Mouse (Mus musculus) cerebellum, postnatal 4 days (tissue): ENCODE data around the gene Wfikkn1.
"Not testable (repeated sequence)": the region's sequence is repeated elsewhere in the genome, so short reads cannot be mapped to it uniquely, and the experiment has no call there.

ENCODE experiments used
- DNase-seq, 2 experiments: peaks; one replicate each; pipeline ENCODE4 v3.0.0; 2022; ENCODE audit warnings: low spot score in 2 of 2, mixed read lengths in 1 of 2

Gene Wfikkn1

DNA sequence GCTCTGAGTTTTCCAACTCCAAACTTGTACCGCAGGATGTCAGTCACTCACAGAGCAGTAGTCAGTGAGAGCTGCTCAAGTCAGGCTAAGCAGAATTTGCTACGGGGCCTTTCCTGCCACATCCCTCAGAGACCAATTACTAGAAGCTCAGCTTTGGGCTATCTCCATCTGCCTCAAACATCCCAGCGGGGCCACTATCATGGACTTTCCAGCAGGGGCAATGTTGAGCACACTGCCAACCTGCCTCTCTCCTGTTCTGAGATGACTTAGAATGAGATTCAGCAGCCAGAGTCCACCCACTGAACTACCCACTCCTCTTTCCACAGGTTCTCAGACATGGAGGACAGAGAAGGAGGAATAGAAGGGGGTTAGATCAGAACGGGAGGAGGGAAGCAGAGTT is 5.0 kb upstream of the Wfikkn1 start:
- DNase-seq = no peak

DNA sequence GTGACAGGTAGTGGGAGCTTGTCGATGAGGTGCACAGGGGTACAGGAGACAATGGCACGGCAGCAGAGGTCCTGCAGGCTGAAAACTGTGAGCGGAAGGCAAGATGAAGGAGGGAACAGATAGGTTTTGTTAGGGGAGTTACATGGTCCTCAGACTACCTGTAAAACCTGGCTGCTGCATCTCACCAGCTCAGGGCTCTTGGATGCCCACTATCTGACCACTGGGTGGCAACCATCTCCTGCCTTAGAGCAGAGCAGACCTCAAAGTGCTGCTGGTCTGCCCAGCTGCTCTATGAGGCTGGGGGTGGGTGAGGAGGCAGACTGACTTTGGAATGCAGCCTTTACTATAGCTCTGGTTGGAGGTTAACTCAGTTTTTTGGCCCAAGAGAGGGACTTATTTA is 3.2 kb upstream of the Wfikkn1 start:
- no peak for DNase-seq

DNA sequence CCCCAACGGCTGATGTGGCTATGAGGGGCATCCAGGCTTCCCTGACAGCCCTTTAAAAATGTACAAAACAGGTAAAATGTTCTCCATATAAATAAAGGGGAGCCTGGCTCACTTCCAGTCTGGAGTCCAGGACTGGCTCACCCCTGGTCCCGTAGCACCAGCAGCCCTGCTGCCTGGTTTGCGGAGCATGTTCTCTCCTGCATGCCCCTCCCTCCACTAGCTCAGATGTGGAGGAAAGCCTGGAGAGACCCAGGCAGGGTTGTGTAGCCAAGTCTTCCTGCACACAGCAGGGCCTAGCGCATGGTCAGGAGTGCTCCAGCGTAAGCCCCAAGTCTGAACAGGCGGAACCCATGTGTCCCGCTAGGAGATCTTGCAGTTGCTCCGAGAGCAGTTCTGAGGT is 2.6 kb upstream of the Wfikkn1 start:
- no peak for DNase-seq

DNA sequence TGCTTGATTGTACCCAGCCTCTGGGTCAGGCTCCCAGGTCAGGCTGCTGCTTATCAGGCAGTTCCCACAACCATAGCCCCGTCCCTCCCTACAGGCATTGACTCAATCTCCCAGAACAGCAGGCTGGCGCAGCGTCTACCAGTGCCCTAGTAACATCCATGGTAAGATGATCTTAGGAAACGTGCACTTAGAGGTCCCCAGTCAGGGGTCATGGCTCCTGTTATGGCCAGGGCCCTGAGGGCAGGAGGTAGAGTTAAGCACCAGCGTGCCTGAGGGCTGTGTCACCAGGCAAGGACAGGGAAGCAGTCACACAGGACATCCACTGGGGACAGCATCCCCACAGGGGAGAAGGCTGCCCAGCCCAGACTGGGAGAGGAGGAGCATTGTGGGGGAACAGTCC is 1.6 kb upstream of the Wfikkn1 start:
- DNase-seq = no peak

- DNase-seq = no peak
These were observed 1.0 kb upstream of the Wfikkn1 start for GRCm38 (mm10) chr17:25881691-25882090.

- DNase-seq = no peak
These were observed 419 bp upstream of the Wfikkn1 start for GRCm38 (mm10) chr17:25880913-25881641.

- DNase-seq = no peak
These were observed 908 bp downstream of the Wfikkn1 start for GRCm38 (mm10) chr17:25879750-25880149.

DNA sequence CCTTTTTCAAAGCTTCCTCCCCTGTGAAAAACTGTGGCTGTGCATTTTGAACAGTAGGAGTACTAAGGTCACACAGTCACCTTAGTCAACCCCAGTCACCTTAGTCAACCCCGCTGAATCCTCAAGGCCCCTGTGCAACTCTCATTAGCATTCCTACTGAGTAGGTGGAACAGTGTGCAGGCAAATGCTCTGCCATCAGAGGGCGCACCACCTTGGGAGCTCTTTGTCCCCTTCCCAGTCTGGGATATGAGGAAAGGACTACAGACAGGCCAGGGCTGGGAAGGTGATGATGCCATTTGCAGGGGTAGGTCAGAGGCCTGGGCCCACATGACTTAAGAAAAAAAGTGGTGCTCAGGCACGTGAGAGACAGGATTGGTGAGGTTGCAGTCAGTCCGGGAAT is 1.4 kb downstream of the Wfikkn1 start:
- peak in 1 of 2 experiments; percentile 46 for DNase-seq

GRCm38 (mm10) chr17:25878611-25879180 is 2.0 kb downstream of the Wfikkn1 start:
- no peak for DNase-seq

- no peak for DNase-seq
These were observed 2.7 kb downstream of the Wfikkn1 start for GRCm38 (mm10) chr17:25877741-25878610.

GRCm38 (mm10) chr17:25877025-25877424 is 3.6 kb downstream of the Wfikkn1 start:
- DNase-seq = no peak

- no peak for DNase-seq
These were observed 4.2 kb downstream of the Wfikkn1 start for GRCm38 (mm10) chr17:25876347-25876915.

GRCm38 (mm10) chr17:25875171-25876136 is 5.2 kb downstream of the Wfikkn1 start:
- DNase-seq = peak; percentile 82 to 87

DNA sequence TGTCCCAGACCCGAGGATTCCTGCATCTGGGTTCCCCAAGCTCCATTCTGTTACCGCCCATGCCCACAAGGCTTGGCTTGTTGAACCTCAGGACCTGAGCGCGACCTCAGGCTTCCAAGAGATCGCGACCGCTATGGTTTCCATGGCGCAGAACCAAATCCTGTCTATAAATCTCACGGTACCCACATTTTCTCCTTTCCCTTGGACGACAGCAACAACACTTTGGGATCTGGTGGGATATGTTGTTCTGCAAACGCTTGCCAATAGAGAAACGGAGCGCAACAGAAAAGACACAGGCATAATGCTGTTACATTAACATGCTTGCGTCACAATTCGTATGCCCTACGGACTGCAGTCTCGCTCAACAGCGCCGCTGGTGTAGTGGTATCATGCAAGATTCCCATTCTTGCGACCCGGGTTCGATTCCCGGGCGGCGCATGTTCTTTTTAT is 5.9 kb downstream of the Wfikkn1 start, which contains the start of gene Mettl26:
TSS of gene Mettl26 (plus strand) at position 354 of the 450 bp plus-strand sequence.
- peak; percentile 94 to 96 for DNase-seq

DNA sequence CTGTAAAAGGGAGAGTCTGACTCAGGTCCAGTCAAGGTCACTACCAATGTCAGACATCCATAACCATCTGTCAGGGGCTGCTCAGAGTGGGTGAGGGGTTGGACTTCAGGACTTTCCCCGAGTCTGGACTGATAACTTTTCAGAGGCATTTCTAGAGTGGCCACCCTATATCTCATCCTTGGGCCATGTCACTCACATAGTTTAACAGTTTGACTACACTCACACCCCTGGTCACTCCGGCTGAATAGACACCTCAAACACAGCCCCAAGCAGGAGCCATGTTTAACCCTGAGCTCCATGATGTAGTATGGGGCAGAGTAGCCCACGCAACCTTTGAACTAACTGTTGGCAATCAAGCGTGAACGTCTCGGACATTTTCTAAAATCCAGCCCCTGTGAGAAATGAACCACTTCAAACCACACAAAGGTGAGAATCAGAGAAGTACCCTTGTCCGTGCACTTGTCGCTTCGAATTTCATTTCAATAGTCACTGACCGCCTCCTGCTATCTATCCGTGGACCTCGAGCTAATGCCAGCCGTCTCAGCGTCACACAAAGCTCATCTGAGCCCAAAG is 6.4 kb downstream of the Wfikkn1 start:
- no peak for DNase-seq

- no peak for DNase-seq
These were observed 7.1 kb downstream of the Wfikkn1 start for GRCm38 (mm10) chr17:25873405-25874147.

- no peak for DNase-seq
These were observed 8.0 kb downstream of the Wfikkn1 start for GRCm38 (mm10) chr17:25872676-25873075.

- not testable (repeated sequence) for DNase-seq
These were observed 9.1 kb downstream of the Wfikkn1 start for GRCm38 (mm10) chr17:25871566-25871965.

GRCm38 (mm10) chr17:25869954-25870353 is 10.7 kb downstream of the Wfikkn1 start:
- DNase-seq = no peak

- DNase-seq = no peak
These were observed 11.2 kb downstream of the Wfikkn1 start for GRCm38 (mm10) chr17:25869498-25869897.
